Mouse (Mus musculus): ENCODE data around the gene Mtch1. TPM values are rescaled to one million over a fixed set of nuclear protein-coding genes. Genes with fewer than 3 reads are reported as not detected.
A peak's percentile ranks its signal among the peaks of the same experiment; 100 is the strongest.

The Mtch1 gene
- total and polyA plus RNA-seq, 3 experiments = 66.1 to 143 (median 110) TPM

DNA sequence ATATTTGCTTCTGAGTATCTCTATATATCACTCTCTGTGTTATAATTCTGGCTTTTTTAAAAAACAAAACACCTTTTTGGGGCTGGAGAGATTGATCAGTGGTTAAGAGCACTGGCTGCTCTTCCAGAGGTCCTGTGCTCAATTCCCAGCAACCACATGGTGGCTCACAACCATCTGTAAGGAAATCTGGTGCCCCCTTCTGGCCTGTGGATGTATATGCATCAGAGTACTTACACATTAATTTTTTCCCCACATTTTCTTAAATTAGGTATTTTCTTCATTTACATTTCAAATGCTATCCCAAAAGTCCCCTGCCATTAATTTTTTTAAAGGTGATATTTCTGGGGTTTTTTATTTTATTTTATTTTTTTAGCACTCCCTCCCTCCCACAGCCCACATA lies 34.4 kb downstream of the Mtch1 start:
- Histone ChIP-seq H3K4me3 (replicated peaks in 1 of 3; ENCODE audit: low read depth in 2 of 3, low read length in 2 of 3, poor library complexity in 1 of 3) (no peak overlapping the region), H3K4me1 (ENCODE audit: control insufficient read depth in 1 of 2, insufficient read depth in 2 of 2) (peaks cover under 1 to 2% of the 10 kb centered on the region in 2 experiments; a peak in 2 of 4 replicates), H3K9ac (ENCODE audit: insufficient read depth, low read depth) (no peak overlapping the region), H3K27ac (ENCODE audit: insufficient read depth, low read depth) (no peak overlapping the region), H3K36me3 (replicated peaks in 1 of 2; ENCODE audit: control insufficient read depth in 1 of 2, insufficient read depth in 1 of 2, low read length in 1 of 2) (no peaks in the 10 kb centered on the region), H3K79me2 (replicated peaks; ENCODE audit: control insufficient read depth, extremely low read depth, insufficient read depth, poor library complexity, severe bottlenecking) (no peaks in the 10 kb centered on the region), H3K9me3 (replicated peaks; ENCODE audit: low read length) (peaks cover 3% of the 10 kb centered on the region), H3K27me3 (replicated peaks) (no peaks in the 10 kb centered on the region), H3K4me2 (ENCODE audit: insufficient read depth, low read depth, poor library complexity, severe bottlenecking) (no peak overlapping the region)
- peak; percentile 43 for DNase-seq (ENCODE audit: extremely low read depth)
- no peak for TF ChIP-seq UBTF (IDR thresholded peaks at IDR 0.05; ENCODE audit: low read depth, low read length)
- 0 out of 2 replicates have a peak, but pooled peaks have one; percentile 19 for TF ChIP-seq SMC3 (IDR thresholded peaks at IDR 0.05; ENCODE audit: low read depth, low read length)
- TF ChIP-seq IRF4 (IDR thresholded peaks at IDR 0.05; ENCODE audit: low read depth, low read length) = no peak
- peak; percentile 28 for TF ChIP-seq RAD21 (IDR thresholded peaks at IDR 0.05; ENCODE audit: low read depth, low read length)
- peak; percentile 14 to 55; a peak in 3 of 4 replicates for TF ChIP-seq CTCF (conservative IDR thresholded peaks at IDR 0.05 in 1 of 2, IDR thresholded peaks at IDR 0.05 in 1 of 2; ENCODE audit: low read depth in 2 of 2, low read length in 2 of 2)
- TF ChIP-seq USF1 (IDR thresholded peaks at IDR 0.05; ENCODE audit: low read depth, low read length) = no peak
- TF ChIP-seq ZNF384 (IDR thresholded peaks at IDR 0.05; ENCODE audit: low read depth, low read length) = no peak
- no peak for TF ChIP-seq ELF1 (IDR thresholded peaks at IDR 0.05; ENCODE audit: low read depth, low read length)
- in situ Hi-C loops (cut with MboI; ENCODE audit: low pct_ligation_motif_present, low pct_unique_long_range_greater_than_20kb, low sequenced_read_pairs) (no loop called here), dilution Hi-C loops (cut with MboI; ENCODE audit: extremely low pct_ligation_motif_present, extremely low pct_unique_long_range_greater_than_20kb, low sequenced_read_pairs) (no loop called here)

DNA sequence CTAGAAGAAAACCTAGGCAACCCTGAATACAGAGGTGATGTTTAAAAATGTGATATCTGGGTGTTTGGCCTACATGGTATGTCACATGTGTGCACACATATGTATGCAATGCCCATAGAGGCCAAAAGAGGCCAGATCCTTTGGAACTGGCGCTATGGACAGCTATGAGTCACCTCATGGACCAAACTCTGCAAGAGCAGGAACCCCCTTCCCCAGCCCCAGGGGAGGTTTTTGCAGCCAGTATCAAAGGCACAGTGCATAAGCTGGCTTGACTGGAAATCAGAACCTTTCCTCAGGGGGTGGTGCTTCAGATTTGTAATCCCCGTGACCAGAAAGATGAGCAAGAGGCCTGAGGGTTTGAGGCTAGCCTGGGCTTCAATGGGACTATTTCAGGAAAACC lies 35.7 kb downstream of the Mtch1 start:
- in situ Hi-C loops (cut with MboI; ENCODE audit: low pct_ligation_motif_present, low pct_unique_long_range_greater_than_20kb, low sequenced_read_pairs) (no loop called here), dilution Hi-C loops (cut with MboI; ENCODE audit: extremely low pct_ligation_motif_present, extremely low pct_unique_long_range_greater_than_20kb, low sequenced_read_pairs) (no loop called here)
- Histone ChIP-seq H3K4me2 (ENCODE audit: insufficient read depth, low read depth, poor library complexity, severe bottlenecking) (no peak overlapping the region), H3K27ac (ENCODE audit: insufficient read depth, low read depth) (no peak overlapping the region), H3K4me3 (replicated peaks in 1 of 3; ENCODE audit: low read depth in 2 of 3, low read length in 2 of 3, poor library complexity in 1 of 3) (no peak overlapping the region), H3K4me1 (ENCODE audit: control insufficient read depth in 1 of 2, insufficient read depth in 2 of 2) (peaks cover 0 to 2% of the 10 kb centered on the region in 2 experiments; a peak in 2 of 4 replicates), H3K79me2 (replicated peaks; ENCODE audit: control insufficient read depth, extremely low read depth, insufficient read depth, poor library complexity, severe bottlenecking) (no peaks in the 10 kb centered on the region), H3K36me3 (replicated peaks in 1 of 2; ENCODE audit: control insufficient read depth in 1 of 2, insufficient read depth in 1 of 2, low read length in 1 of 2) (peaks cover 0 to 3% of the 10 kb centered on the region in 2 experiments), H3K27me3 (replicated peaks) (no peaks in the 10 kb centered on the region), H3K9ac (ENCODE audit: insufficient read depth, low read depth) (no peak overlapping the region), H3K9me3 (replicated peaks; ENCODE audit: low read length) (peaks cover 3% of the 10 kb centered on the region)
- no peak for DNase-seq (ENCODE audit: extremely low read depth)
- TF ChIP-seq RCOR1 (conservative IDR thresholded peaks at IDR 0.05; ENCODE audit: low read depth, low read length) = no peak
- TF ChIP-seq HCFC1 (IDR thresholded peaks at IDR 0.05; ENCODE audit: low read depth, low read length) = no peak
- no peak for TF ChIP-seq TBP (conservative IDR thresholded peaks at IDR 0.05; ENCODE audit: low read depth, low read length)
- TF ChIP-seq UBTF (IDR thresholded peaks at IDR 0.05; ENCODE audit: low read depth, low read length) = no peak
- no peak for TF ChIP-seq POLR2A (IDR thresholded peaks at IDR 0.05; ENCODE audit: low read depth, low read length)
- no peak for TF ChIP-seq IRF4 (IDR thresholded peaks at IDR 0.05; ENCODE audit: low read depth, low read length)
- TF ChIP-seq MXI1 (IDR thresholded peaks at IDR 0.05; ENCODE audit: low read depth, low read length) = no peak
- TF ChIP-seq ELF1 (IDR thresholded peaks at IDR 0.05; ENCODE audit: low read depth, low read length) = no peak
- no peak for TF ChIP-seq ETS1 (conservative IDR thresholded peaks at IDR 0.05; ENCODE audit: low read depth, low read length)
- no peak for TF ChIP-seq ZC3H11A (IDR thresholded peaks at IDR 0.05; ENCODE audit: low read depth, low read length)
- TF ChIP-seq USF1 (IDR thresholded peaks at IDR 0.05; ENCODE audit: low read depth, low read length) = no peak
- no peak for TF ChIP-seq E2F4 (IDR thresholded peaks at IDR 0.05; ENCODE audit: insufficient replicate concordance, low read depth, low read length)
- TF ChIP-seq USF2 (conservative IDR thresholded peaks at IDR 0.05; ENCODE audit: low read depth, low read length) = no peak
- no peak for TF ChIP-seq MEF2A (IDR thresholded peaks at IDR 0.05; ENCODE audit: borderline replicate concordance, low read depth, low read length)
- no peak for TF ChIP-seq GABPA (IDR thresholded peaks at IDR 0.05; ENCODE audit: insufficient replicate concordance, low read depth, low read length)

All from CH12.LX (cell line).